Mouse (Mus musculus) embryo, embryonic 9.5 days (tissue): ENCODE measurements around the gene Psapl1.
"Not testable (repeated sequence)": the region's sequence is repeated elsewhere in the genome, so short reads cannot be mapped to it uniquely, and the experiment has no call there.

Source experiments
- DNase-seq: peaks from one replicate; pipeline ENCODE4 v3.0.0-alpha.2; 2017; ENCODE audit errors: extremely low spot score

The Psapl1 gene

DNA sequence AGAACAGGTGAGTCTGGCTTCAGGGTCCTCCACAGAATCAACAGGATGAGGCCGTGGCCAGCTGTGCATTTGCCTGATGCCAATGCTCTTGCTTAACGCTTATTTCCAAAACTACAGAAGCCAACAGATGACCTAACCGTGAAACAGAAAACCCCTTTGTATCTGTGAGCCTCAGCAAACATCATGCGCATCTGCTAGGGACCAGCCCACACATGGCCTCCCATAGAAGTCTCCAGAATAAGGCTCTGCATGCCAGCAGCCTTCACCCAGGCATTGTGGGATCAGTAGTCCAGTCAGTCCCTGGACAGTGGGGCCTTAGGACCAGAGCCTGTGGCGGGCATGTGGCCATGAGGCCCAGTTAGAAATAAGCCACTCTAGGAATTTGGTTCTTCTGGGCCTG, 400 bp upstream of the Psapl1 start:
- no peak for DNase-seq

DNA sequence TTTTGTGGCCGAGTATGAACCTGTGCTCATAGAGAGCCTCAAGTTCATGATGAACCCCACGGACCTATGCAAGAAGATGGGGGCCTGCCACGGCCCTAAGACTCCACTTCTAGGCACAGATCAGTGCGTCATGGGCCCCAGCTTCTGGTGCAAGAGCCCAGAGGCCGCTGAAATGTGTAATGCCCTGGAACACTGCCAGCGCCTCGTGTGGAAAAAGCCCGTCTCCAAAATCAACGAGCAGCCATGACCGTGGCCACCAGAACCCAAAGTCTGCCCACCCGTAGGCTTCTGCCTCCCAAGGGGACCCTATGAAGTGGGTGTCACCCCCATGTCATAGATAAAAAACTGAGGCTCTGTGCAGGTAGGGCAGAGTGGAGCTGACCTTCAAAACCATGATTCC, 1.6 kb downstream of the Psapl1 start:
- no peak for DNase-seq

DNA sequence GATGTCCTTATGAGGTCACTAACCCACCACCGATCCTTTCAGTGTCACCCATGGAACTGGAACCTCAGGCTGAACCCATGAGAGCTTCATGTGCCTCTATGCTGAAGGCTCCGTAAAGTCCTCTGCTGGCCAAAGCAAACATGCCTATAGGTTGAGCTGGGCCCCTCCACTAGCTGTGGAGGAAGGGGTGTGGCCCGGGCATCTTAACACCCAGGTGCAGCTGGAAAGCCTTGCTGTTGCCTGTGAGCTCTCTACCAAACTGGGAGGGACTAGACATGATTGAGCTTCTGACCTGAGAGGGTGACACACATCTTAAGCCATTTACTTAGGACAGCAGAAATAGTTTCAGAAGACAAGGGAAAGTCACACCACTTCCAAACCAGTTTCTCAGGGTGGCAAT, 5.0 kb downstream of the Psapl1 start:
- DNase-seq: no peak

GRCm38 (mm10) chr5:36213310-36213709, 9.5 kb downstream of the Psapl1 start:
- no peak for DNase-seq

DNA sequence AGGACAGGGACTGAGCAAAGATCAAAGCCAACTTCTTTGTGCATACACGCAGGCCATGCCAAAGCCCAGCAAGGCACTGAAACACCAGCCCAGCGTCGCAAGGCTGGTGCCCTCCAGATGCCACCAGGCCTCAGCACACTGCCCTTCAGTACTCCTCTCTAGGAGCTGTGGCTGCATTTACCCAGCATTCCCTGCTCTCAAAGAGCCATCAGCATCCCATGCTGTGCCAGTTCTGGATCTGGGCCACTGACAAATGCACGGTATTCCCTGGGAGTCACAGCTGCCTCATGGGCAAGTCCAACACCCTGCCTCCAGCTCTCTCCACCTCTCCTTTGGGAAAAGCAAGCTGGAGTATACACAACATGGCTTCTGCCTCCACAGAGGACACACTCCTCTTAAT, 16.3 kb downstream of the Psapl1 start:
- no peak for DNase-seq

- DNase-seq: no peak
These were observed 16.8 kb downstream of the Psapl1 start for GRCm38 (mm10) chr5:36220626-36221025.

DNA sequence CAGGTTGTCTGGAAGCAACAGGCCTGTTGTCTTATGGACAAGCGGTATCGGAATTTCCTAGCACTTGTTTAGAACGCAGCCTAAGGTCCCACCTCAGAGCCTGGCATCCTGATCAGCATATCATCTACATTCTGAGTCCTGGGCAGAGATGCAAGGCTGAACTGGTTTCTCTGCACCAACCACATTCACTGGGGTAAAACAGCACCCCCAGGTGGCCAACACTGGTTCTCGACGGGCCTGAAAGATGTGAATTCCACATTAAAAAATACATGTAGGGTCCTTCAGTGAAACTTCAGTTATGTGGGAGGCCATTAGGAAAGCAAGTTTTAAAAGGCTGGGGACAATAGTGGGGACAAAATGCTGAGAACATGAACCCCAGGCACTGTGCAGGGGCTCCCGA, 20.0 kb downstream of the Psapl1 start:
- DNase-seq: peak; percentile 45

DNA sequence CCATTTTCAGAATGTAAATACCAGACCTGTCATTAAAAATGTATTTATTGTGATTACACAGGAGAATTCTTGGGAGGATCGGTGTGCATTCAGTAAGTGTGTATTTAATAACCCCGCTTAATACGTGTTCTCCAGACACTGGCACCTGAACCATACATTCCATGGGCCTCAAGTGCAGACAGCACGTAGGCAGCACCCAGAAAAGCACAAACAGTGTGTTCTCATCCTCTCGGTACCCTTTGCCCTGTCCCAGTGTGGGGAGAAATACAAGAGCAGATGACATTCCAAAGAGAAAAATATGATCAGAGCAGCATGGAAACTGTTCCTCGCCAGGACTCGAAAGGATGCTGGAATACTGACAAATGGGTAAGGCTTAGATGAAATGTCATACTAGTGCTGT, 22.0 kb downstream of the Psapl1 start:
- DNase-seq: no peak

- no peak for DNase-seq
These were observed 22.5 kb downstream of the Psapl1 start for GRCm38 (mm10) chr5:36226296-36226695.

DNA sequence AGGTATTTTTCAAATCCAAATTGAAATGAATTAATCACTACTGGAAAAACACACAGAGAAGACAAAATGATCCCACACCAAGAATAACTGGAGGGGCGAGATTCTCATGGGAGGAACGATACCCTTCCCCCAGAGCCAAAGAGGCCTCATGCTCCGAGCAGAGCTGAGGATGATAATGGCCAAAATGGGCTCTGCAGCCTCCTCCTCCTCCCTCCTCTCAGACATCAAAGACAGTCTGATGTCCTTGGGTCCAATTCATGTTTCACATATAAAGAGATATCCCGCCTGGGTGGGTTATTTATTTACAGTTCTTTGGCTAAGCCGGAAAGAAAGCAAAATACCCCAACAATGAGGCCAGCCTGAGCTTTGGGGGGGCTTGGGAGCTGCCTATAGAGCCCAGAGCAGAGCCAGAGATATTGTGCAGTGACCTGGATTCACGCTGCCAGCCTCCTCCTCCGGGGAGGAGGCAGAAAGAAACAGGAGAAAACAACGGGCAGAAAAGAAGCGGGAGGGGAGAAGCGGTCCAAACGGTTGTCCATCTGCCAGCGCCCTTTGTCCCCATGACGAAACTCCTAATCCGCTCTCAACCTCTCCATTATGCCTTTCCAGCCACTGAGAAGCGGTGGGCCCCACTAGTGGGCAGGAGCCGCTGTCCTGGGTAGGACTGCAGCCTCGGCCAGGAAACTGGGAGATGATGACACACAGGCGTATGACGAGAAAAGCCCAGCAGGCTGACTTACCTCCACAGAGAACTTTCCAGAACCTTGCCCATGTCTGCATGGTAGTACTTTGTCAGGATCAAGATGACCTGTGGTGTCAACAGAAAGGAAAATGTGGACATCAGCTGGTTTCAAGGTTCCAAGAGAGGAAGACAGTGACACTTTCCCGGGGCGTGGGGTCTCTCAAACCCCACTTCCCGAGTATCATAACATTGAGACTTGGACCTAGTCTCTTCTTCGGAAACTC, 24.9 kb downstream of the Psapl1 start:
- peak; percentile 40 for DNase-seq

DNA sequence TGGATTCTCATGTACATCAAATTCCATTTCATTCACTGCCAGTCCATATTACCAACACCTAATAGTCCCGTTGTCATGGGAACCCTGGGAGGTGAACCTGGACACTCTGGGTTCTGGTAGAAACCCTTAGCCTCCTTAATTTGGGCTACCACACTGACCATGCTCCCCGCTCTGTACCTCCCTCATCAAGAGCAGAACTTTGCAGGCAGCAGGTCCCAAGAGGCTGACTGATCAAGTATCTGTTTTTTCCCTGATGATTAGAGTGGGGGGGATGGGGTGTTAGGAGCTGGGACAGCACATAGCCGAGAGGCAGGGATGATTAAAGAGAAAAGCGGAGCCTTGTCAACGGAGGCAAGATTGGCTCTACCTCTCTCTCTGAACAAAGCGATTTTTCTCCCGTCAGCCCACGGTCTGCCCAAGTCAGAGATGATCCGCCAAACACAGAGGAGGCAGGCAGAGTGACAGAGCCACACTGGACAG, 26.5 kb downstream of the Psapl1 start:
- DNase-seq: no peak

GRCm38 (mm10) chr5:36237526-36237925, 33.7 kb downstream of the Psapl1 start:
- not testable (repeated sequence) for DNase-seq

GRCm38 (mm10) chr5:36248022-36248421, 44.2 kb downstream of the Psapl1 start:
- no peak for DNase-seq

DNA sequence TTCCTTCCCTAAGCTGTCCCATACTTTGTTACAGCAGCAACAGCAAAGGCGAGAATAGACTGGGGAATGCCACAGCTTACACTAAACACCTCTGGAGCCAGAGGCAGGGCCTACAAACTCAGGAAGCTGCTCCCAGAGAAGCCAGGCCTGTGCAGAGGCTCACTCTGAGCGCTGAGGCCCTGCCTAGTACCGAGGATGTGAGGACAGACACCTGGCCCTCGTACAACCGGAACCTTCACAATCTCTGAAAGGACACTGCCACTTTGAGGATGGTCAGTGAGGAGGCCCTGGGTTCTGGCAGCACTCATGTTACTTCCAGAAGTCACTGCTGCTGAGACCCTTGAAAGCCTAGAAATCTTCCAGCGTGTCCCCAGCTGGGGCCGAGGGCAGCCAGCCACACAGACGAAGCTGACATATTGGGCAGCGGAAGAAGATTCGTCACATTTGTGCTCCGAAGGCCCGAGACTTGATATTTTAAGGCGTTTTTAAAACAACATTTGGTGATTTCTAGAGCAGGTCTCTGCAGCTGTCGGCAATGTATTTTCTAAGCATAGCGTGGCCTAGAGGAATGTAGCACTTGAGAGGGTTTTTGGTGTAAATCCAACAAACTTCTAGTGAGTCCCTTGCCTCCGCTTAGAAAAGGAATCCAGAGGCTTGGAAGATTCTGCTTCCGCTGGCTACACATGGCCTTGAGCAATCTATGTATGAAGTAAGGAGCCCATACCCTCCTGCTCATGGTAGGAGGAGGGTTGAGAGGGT, 49.1 kb downstream of the Psapl1 start:
- DNase-seq: no peak

DNA sequence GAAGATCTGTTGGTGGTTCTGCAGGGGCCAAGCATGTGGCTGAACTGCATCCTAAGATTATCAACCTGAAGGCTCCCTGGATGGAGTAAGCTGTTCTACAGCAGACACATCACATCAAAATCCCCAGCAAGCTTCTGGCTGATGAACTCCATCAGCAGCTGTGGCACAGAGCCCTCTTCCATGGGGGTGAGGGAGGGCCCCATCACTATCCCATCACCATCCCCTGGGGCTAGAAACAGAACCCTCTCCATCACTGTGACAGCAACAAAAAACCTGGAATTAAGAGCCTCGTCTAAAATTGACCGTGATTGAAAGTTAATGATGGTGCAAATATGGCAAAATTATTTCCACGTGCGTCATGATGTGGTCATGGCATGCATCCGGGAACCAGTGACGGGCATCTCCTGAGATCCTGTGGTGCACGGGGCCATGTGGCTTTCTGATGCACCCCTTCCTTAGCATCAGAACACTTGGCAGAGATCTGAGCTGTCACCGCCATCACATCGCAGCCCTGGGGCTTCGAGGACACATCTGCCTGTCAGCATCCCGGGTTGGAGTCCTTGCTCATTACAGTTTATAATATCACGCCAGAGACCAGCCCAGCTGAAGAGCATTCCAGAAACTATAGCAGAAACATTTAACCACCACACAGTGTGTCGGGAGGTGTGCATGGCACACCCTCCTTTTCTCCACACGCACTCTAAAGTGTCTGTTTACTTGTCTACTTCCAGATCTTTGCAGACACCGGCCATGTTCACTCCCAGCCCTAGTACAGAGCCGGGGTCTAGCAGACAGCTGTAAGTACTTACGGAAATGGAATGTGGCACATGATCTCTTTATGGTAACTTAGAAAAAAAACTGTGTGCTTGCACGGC, 51.1 kb downstream of the Psapl1 start:
- no peak for DNase-seq
